Mouse (Mus musculus): Measurements from ENCODE around the gene Glis3. TPM values are rescaled to one million over a fixed set of nuclear protein-coding genes. Genes with fewer than 3 reads are reported as not detected.

The Glis3 gene
- total RNA-seq, 2 experiments from 2014 or later: 0.62 to 1.1 TPM

- intact Hi-C loops (cut with DNase I): no loop called here
- no peak for DNase-seq
Observed at GRCm38 (mm10) chr19:28500505-28500904, 179.4 kb downstream of the Glis3 start.

DNA sequence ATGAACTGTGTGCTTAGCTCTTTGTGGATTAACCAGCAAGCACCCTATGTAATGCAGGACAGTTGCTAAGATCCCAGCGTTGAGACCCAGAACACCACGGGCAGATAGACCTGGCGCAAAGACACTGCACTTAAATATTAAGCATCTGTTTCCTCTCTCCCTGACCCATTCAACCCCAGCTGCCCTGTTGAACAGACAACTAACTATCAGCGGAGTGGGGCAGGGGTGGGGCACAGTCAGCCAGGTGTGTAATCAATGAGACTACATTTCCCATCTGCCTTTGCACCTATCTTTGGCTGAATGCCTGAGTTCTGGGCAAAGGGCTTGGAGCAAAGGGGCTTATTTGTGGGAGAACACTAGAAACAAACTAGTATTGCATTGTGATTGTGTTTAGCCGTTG lies 180.1 kb downstream of the Glis3 start:
- intact Hi-C loops (cut with DNase I): no loop called here

GRCm38 (mm10) chr19:28495926-28496325 lies 184.0 kb downstream of the Glis3 start:
- DNase-seq: no peak
- intact Hi-C loops (cut with DNase I): no loop called here

More for the DNA sequence above, 180.1 kb downstream of the Glis3 start:
- no peak for DNase-seq

DNA sequence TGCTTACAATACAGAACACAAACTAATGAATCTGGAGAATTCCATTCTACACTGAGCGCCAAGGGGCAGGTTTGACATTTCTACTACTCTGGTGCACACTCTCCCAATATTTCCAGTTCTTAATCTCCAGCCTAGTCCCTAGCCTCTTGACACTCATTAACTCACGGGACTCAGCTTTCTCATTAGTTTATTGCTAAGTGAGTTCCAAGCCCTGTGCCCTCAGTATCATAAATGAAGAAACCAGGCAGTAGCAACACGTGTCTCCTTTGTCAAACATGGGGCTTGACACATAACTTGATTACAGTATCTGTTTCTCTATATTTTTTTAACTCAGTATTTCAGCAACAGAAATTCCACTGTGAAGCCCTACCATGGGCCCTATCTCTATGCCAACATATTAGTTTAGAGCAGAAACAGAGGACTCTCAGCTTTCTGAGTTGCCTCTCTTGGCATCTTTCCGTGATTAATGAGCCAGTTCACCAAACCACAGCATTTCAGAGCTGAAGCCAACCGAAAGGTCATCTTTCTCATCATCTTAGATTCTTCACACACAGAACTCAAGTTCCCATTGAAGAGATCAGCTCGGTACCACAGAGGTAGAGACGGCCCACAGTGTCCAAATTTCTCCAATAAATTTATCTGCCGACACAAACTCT lies 186.1 kb downstream of the Glis3 start:
- DNase-seq: no peak
- intact Hi-C loops (cut with DNase I): no loop called here

DNA sequence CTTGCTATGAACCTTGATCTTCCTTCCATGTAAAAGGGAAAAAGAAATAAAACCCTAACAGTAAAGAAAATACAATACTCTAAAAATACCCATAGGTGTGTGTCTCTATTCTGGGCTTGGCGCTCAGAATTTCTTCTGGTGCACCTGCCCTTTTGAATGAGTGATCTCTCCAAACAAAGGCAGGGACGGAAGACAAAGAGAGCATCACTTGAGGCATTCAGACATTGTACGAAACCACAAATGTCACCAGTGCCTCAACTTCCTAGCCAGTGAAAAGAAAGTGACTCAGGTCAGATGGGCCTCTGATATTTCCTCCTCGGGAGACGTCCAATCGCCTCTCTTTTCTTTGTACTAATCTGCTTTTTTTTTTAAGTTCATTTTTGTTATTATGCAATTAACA lies 201.8 kb downstream of the Glis3 start:
- no peak for DNase-seq
- intact Hi-C loops (cut with DNase I): no loop called here

DNA sequence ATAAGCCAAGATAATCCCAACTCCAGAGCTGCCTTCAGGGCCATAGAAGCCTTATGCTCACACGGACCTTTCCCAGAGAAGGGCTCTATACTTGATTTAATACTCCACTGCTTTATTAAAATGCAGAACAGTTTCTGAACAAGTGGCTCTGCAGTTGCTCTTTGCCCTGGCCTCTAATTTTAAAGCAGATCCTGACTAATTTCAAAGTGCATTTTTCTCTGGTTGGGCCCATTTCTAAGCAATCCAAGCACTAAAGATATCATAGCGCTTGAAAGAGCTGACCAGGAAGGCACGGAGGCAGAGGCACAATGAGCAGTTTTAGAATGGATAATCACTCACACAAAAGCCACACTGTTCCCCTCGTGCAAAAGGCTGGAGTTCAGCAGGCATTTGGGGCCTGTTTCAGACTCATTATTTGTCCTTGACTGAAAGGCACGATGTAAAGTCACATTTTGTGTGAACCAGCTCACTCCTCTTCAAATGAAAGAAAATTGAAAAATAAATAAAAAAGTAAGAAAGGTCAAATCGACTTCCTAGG lies 202.5 kb downstream of the Glis3 start:
- intact Hi-C loops (cut with DNase I): no loop called here
- no peak for DNase-seq

DNA sequence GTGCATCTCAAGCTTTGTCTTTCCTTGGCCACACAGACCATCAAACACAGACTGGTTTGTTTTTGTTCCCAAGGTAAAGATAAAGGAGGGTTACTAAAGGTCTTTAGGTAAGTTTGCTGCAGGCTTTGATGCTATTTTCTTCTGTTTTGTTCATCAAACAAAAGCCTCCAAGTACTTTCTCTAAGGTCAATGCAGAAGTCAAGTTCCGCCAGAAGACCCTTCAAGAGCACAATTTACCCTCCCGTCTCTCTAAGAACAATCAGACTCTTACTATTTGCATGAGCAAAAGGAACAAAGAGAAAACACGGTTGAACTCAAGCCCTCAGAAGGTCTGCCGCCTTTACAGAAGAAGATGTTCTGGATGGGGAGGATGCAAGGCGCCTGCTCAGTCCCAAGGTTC lies 206.3 kb downstream of the Glis3 start:
- no peak for DNase-seq
- intact Hi-C loops (cut with DNase I): no loop called here

- DNase-seq: no peak
- intact Hi-C loops (cut with DNase I): no loop called here
Observed at GRCm38 (mm10) chr19:28471144-28471543, 208.7 kb downstream of the Glis3 start.

- DNase-seq: no peak
- intact Hi-C loops (cut with DNase I): no loop called here
Observed at GRCm38 (mm10) chr19:28465779-28466178, 214.1 kb downstream of the Glis3 start.

DNA sequence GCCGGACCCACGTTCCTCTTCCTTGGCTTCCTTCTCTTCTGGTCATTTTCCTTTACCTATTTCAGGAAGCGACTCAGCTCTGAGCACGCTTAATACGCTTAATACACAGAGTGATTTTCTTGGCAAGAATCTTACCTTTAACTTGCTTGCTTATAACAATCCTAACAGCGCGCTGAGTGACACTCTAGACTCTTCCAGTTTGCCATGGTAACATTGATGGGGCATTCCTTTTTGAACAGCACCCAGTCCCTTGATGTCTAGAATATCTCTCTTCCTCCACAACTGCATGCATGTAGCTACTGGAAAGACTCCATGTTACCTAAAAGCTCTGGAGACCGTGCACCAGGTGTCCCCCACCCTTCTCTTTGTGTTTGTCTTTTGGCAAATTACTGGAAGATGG lies 225.5 kb downstream of the Glis3 start:
- no peak for DNase-seq
- intact Hi-C loops (cut with DNase I): no loop called here

DNA sequence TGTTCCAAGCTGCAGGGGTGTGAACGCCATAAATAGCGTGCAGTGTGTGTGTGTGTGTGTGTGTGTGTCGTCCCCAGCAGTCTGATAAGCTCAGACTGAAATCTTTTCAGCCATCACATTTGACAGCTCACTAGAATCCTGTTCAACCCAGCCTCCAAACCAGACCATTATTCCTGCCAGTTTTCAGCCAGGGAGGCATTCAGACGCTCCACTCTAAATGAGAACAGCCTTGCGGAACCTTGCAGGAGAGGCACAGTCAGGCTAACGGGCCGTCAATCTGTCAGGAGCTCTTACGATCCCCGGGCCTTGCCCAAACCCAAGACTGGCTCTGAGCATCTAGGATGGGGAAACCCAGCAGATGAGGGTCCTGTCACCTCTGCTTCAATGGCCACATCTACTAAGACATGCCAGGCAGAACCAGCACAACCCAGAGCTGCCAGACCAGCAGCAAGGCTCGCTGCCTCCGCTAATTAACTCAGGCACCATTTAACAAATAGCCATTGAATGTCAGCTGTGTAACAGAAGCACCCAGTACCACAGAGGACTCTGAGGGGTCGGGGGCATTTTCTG lies 226.8 kb downstream of the Glis3 start:
- intact Hi-C loops (cut with DNase I): no loop called here
- no peak for DNase-seq

DNA sequence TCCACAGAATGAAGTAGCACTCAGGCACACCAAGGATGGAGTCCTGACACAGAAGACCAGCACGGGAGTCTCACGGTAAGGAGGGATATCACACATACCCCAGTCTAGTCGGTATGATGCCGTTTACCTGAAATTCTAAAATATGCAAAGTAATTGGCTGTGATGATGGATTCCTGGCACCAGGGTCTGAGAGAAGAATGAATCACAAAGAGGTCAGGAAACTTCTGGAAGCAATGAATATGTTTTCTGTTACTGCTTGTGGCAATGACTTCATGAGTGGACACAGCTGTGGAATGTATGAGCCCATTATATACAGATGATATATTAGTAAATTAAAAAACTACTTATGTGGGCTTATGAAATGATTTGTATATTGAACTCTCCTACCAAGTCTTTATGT lies 231.1 kb downstream of the Glis3 start:
- intact Hi-C loops (cut with DNase I): no loop called here
- no peak for DNase-seq

- intact Hi-C loops (cut with DNase I): no loop called here
- DNase-seq: no peak
Observed at GRCm38 (mm10) chr19:28442161-28442560, 237.7 kb downstream of the Glis3 start.

DNA sequence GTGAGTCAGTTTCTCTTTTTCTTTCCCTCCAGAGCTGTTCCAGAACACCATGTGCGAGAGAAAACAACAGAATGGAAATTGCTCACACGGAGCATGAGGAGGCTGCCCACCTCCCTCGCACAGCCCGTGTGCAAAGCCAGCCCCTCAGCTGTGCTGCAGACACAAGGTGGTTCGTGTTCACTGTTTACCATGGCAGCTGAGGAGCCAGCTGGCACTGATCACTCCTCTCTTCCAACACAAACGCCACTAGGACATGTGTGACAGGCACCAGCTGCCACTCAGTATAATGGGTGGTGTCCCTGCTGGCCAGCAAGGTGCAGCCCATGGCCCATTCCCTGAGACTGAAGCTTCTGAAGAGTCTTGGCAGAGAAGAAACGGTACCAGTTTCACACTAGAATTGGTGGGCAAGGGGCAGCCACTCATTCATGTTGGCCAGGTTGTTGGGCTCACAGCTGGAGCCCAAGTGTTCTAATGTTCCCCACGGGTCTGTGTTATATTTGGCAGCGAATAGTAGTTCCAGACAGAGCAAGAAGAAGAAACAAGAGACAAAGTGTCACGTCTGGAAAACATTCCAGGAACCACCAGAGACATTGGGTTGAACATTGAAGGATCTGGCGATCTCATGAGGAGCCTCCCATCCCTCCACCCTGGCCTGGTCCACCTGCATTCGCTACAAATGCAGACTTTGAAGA lies 243.3 kb downstream of the Glis3 start:
- no peak for DNase-seq
- intact Hi-C loops (cut with DNase I): no loop called here

GRCm38 (mm10) chr19:28428220-28428816 lies 251.6 kb downstream of the Glis3 start:
- no peak for DNase-seq
- intact Hi-C loops (cut with DNase I): no loop called here

DNA sequence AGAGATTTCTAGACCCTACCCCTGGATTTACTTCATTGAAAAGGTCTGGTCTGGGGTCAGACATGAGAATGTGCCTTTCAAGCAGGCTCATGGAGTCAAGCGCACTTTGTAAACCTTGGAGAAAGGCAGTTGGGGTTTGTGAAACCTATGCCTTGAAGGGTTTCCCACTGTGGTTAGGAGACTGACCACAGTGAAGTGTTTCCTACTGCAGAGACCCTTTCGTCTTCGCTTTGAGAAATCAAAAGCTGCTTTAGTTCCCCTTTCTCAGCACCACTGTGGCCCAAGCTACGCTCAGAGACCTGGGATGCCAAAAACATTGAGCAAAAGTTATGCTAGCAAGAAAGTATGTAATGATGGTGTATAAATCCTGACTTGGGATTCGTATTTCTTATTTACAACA lies 255.7 kb downstream of the Glis3 start:
- DNase-seq: no peak
- intact Hi-C loops (cut with DNase I): no loop called here

DNA sequence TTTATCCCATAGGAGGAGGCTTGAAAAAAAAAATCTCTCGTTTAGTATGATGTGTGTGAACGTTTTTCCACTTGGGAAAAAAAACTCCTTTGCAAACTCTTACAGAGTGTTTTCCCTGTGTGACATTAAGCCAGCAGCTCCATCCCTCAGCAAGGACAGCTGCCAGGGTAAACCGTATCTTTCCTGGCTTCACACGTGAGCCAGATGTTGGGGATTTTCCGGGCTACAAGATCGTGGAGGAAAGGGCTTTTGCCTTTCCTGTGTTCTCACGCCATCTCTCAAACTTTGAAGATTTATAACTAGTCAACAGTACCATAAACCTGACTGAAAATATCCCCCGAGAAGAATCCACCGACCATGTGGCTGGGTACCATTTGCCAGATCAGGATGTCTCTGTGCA lies 256.9 kb downstream of the Glis3 start:
- no peak for DNase-seq
- intact Hi-C loops (cut with DNase I): no loop called here

DNA sequence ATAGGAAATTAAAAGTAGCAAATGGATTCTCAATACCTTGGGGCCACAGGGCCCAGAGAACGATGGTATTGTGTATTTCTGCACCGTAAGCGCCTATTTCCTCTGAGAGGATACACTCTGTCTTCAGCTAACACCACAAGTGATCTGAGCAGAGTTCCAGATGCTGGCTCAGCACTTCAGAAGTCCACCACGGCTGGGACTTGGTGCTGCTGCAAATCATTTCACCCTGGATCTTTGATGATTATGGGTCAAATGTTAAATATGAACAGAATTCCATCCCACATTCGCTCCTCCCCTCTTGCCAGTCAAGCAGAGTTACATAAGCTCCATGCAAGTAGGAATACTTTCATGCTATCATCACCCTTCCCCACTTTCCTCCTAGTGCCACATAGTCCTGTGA lies 263.8 kb downstream of the Glis3 start:
- intact Hi-C loops (cut with DNase I): no loop called here
- no peak for DNase-seq

- intact Hi-C loops (cut with DNase I): no loop called here
- no peak for DNase-seq
Observed at GRCm38 (mm10) chr19:28408787-28409186, 271.1 kb downstream of the Glis3 start.

DNA sequence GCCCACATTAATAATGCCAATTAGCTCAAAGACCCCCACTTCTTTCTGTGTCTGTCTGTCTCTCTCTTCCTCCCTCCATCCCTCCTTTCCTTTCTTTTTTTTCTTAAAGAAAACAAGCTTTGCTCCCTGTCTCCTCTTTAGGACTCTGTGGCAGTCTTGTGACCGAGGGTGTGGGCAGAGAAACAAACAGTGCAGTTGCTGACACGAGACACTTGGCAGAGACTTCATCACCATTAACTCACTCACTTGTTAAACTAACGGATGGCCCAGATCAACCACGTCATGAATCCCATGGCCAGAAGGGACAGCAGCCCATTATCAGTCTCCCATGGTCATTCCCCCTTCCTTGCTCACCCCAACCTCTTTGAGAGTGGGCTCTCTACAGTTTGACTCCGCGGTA lies 276.9 kb downstream of the Glis3 start:
- no peak for DNase-seq
- intact Hi-C loops (cut with DNase I): no loop called here

DNA sequence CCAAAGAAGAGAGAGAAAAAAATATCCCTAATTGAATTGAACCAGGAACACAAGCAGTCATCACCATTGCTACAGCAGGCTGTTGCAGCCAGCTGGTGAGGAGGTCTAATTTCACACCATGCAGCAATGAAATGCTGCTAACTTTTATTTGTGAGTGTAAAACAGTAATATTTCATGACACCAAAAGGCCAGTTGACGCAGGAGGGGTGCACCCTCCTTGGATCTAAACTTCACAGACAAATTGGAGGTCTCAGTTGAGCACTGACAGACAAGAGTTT lies 284.4 kb downstream of the Glis3 start:
- no peak for DNase-seq
- intact Hi-C loops (cut with DNase I): no loop called here

All from gastrocnemius, postnatal 36 days (tissue).